Mouse (Mus musculus) kidney, embryonic 16.5 days (tissue): ENCODE measurements around the gene Tnni2. TPM values are rescaled to one million over a fixed set of nuclear protein-coding genes. Genes with fewer than 3 reads are reported as not detected.

ENCODE experiments used
- ATAC-seq: fragments of 200-750 bp; cut with Nextera tagmentation; 2 replicates; pipeline ENCODE4 v1.8.0; 2017; ENCODE audit warnings: moderate TSS enrichment; ENCODE audit not compliant: low FRiP score, low TSS enrichment
- H3K27ac ChIP-seq: fragments of 300-500 bp; sonication (generic); 2 replicates; pipeline ENCODE4 v1.5.1; 2014; ENCODE audit warnings: low read length
- H3K27me3 ChIP-seq: fragments of 300-500 bp; sonication (generic); 2 replicates; pipeline ENCODE4 v1.6.1; 2014; ENCODE audit warnings: low read length, control low read depth, mixed read lengths; ENCODE audit not compliant: insufficient read depth
- H3K36me3 ChIP-seq: fragments of 300-500 bp; sonication (generic); 2 replicates; pipeline ENCODE4 v1.6.1; 2014; ENCODE audit warnings: low read length, control low read depth, mixed read lengths; ENCODE audit not compliant: insufficient read depth
- H3K4me1 ChIP-seq: fragments of 300-500 bp; sonication (generic); 2 replicates; pipeline ENCODE4 v1.6.1; 2014; ENCODE audit warnings: low read length, control low read depth, mixed read lengths; ENCODE audit not compliant: insufficient read depth
- H3K4me2 ChIP-seq: fragments of 300-500 bp; sonication (generic); replicated peaks from 2 replicates; pipeline ENCODE4 v1.6.1; 2014; ENCODE audit warnings: low read depth, low read length
- H3K4me3 ChIP-seq: fragments of 300-500 bp; sonication (generic); 2 replicates; pipeline ENCODE4 v1.5.1; 2014; ENCODE audit warnings: mild to moderate bottlenecking, low read length
- H3K9ac ChIP-seq: fragments of 300-500 bp; sonication (generic); replicated peaks from 2 replicates; pipeline ENCODE4 v1.6.1; 2014; ENCODE audit warnings: low read length
- H3K9me3 ChIP-seq: fragments of 300-500 bp; sonication (generic); 2 replicates; pipeline ENCODE4 v1.6.1; 2016; ENCODE audit warnings: low read length, control low read depth
- WGBS: fragments of 180-500 bp; shearing (Covaris S2); extraction: QIAGEN DNeasy Blood & Tissue Kit; methylation state at CpG from one replicate; pipeline ENCODE4 v1.1.7; 2014; 5-methylcytosine and 5-hydroxymethylcytosine counted together
- polyA plus RNA-seq: library from polyadenylated mRNA; unstranded; fragments of >200 nt; fragmentation: Nextera tagmentation; extraction: Ambion mirVana; gene quantifications from 2 replicates; pipeline ENCODE4 v1.2.1, GENCODE M21; 2015

Tnni2 gene
- polyA plus RNA-seq, 1 experiment from 2014 or later, result 12.0 TPM

DNA sequence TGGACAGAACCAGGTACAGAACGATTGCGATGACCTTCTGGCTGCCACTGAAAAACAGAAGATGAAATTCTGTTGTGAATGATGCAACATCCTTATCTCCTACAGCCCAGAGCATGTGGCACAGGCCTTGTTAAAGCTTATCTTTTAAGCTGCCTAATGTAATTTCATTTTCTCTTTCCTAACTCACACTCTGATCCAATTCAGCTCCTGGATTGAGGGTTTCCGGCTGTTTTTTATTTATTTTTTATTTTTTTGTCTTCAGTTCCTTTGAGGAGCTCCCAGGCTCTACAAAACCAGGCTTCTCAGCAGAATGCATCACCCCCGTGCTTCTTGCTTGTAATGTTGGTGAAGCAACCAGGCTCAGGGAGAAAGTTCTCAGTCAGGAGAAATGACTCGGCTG is 21.7 kb upstream of the Tnni2 start:
- no peaks in the 10 kb centered on the region for H3K9me3 ChIP-seq
- no peak overlapping the region for H3K4me3 ChIP-seq
- H3K27ac ChIP-seq, result no peak overlapping the region
- H3K9ac ChIP-seq, result no peak overlapping the region
- H3K36me3 ChIP-seq, result no peaks in the 10 kb centered on the region
- no peaks in the 10 kb centered on the region for H3K27me3 ChIP-seq
- H3K4me2 ChIP-seq, result no peak overlapping the region
- ATAC-seq, result no peak
- 79% methylated on average over 5 of the region's 5 CpGs for WGBS
- H3K4me1 ChIP-seq, result no peaks in the 10 kb centered on the region

DNA sequence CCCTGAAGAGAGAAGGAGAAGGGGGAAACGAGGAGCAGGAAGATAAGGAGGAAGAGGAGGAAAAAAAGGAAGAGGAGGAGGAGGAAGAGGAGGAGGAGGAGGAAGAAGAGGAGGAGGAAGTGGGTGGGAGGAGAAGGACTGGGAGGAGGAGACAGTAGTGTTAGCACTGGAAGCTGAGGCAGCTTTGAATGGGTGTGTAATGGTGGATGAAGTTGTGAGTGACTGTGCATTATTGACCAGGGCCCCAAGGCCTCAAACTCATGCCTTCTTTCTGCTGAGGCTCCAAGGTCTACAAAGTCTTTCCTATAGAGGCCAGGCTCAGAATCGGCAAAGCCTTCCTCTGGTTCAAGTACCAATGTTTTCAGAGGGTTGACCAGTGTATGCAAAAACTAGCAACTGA is 19.8 kb upstream of the Tnni2 start:
- H3K27me3 ChIP-seq, result no peaks in the 10 kb centered on the region
- no peak overlapping the region for H3K27ac ChIP-seq
- H3K4me2 ChIP-seq, result no peak overlapping the region
- H3K36me3 ChIP-seq, result no peaks in the 10 kb centered on the region
- WGBS, result 73% methylated on average over 2 of the region's 2 CpGs
- H3K9ac ChIP-seq, result no peak overlapping the region
- no peaks in the 10 kb centered on the region for H3K9me3 ChIP-seq
- no peak for ATAC-seq
- peaks cover 14% of the 10 kb centered on the region for H3K4me1 ChIP-seq
- H3K4me3 ChIP-seq, result no peak overlapping the region

DNA sequence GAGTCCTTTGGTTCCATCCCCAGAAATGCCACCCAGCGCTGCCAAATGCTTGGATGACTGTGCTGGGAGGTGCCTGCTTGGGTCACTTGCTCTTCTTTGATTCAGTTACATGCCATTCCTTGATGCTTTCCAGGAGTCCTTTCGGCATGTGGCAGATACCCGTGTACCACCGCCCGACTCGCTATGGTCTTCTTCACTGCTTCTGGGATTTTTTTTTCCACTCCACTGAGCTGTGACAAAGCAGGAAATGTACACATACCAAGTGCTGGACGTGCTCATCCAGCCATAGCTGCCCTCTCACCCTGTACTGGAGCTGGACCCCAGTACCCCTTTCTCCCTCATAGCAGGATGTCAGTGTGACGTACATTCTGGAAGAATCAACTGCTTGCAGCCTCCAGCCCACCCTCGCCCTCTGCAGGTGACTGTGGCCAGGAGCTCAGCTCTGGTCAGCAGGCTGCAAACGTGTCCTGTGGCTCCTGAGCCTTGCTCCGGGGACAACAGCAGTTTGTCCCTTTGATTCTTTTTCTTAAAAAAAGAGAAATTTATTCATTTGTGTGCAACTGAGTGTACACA is 15.9 kb upstream of the Tnni2 start:
- peak; percentile 72 for ATAC-seq
- H3K9me3 ChIP-seq, result no peaks in the 10 kb centered on the region
- no peaks in the 10 kb centered on the region for H3K27me3 ChIP-seq
- WGBS, result 34% methylated on average over 11 of the region's 11 CpGs
- H3K36me3 ChIP-seq, result no peaks in the 10 kb centered on the region
- H3K4me3 ChIP-seq, result no peak overlapping the region
- H3K4me1 ChIP-seq, result peaks cover 32% of the 10 kb centered on the region
- H3K4me2 ChIP-seq, result no peak overlapping the region; the same call in 1 of the 2 replicates
- peak overlapping the region; percentile 21; the same call in 1 of the 2 replicates for H3K27ac ChIP-seq
- no peak overlapping the region for H3K9ac ChIP-seq

DNA sequence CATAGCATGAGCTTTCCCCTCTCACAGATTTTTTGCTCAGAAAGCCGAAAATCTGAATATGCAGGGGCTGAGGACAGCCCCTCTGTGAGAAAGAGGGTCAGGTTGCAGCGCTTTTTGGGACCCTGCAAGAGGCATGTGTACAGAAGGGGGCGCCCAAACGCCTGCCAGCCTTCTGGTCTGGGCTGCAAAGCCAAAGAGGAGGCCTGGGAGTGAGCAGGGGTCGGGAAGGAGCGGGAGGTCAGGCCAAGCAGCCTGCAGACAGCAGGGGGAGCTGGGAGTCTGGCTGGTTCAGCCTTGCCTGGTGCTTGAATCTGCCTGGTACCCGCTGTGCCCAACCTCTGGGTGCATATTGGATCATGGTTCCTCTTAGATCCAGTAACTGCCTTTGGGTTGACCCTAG is 13.4 kb upstream of the Tnni2 start:
- 11% methylated on average over 7 of the region's 7 CpGs for WGBS

DNA sequence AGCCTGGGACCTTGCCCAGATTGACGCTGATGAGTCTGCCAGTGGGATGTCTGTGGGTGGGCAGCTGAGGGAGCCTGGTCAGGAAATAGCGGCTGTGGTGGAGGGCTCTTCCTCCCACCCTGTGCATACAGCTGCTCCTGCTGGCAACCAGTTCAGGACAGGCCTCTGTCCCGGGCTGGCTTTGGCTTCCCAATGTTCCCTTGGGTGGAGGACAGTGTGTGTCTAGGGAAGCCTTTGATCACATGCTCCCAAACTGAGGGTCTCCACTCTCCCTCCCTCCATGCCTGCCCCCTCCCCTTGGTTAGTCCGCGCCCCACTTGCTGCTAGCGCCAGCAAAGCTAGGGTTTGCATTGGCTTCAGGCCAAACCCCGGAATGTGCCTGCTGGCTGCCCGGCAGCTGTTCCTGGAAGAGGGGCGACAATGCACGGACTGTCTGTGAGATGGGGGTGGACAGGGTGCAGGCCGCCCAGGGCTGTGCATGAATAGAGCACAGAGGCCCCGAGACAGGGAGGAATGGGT is 11.4 kb upstream of the Tnni2 start:
- no peak overlapping the region for H3K4me3 ChIP-seq
- H3K4me2 ChIP-seq, result no peak overlapping the region
- H3K27me3 ChIP-seq, result no peaks in the 10 kb centered on the region
- WGBS, result 40% methylated on average over 12 of the region's 12 CpGs
- peak; percentile 35 for ATAC-seq
- no peak overlapping the region for H3K9ac ChIP-seq
- H3K27ac ChIP-seq, result no peak overlapping the region
- no peaks in the 10 kb centered on the region for H3K36me3 ChIP-seq
- H3K9me3 ChIP-seq, result no peaks in the 10 kb centered on the region
- H3K4me1 ChIP-seq, result peaks cover 45% of the 10 kb centered on the region

More for the DNA sequence above, 13.4 kb upstream of the Tnni2 start:
- Histone ChIP-seq H3K36me3 (no peaks in the 10 kb centered on the region), H3K27me3 (no peaks in the 10 kb centered on the region), H3K27ac (no peak overlapping the region), H3K9me3 (no peaks in the 10 kb centered on the region), H3K4me1 (peaks cover 34% of the 10 kb centered on the region), H3K4me3 (no peak overlapping the region), H3K4me2 (no peak overlapping the region), H3K9ac (no peak overlapping the region)
- ATAC-seq, result peak; percentile 21; the same call in 1 of the 2 replicates

DNA sequence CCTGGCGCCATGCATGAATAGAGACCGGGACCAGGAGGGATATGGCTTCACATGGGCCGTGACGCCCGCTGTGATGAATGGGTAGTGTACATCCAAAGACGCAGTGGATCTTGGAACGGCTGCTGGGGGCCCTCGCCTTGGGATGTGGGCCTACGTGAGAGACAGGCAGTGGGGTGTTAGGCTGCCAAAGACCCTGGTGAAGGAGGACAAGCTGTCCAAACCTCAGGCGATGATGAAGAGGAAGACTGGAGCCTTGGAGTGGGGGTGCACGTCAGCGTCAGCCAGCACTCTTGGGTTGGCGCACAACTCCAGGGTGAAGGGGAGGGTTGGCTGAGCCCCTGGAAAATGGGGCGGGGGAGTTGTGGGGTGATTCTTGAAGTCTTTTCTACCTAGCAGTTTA is 10.5 kb upstream of the Tnni2 start:
- H3K9me3 ChIP-seq, result no peaks in the 10 kb centered on the region
- H3K27ac ChIP-seq, result no peak overlapping the region
- H3K27me3 ChIP-seq, result no peaks in the 10 kb centered on the region
- no peak overlapping the region for H3K9ac ChIP-seq
- H3K4me2 ChIP-seq, result no peak overlapping the region
- peaks cover 36% of the 10 kb centered on the region for H3K4me1 ChIP-seq
- H3K36me3 ChIP-seq, result no peaks in the 10 kb centered on the region
- H3K4me3 ChIP-seq, result no peak overlapping the region
- WGBS, result 83% methylated on average over 14 of the region's 14 CpGs
- no peak for ATAC-seq

DNA sequence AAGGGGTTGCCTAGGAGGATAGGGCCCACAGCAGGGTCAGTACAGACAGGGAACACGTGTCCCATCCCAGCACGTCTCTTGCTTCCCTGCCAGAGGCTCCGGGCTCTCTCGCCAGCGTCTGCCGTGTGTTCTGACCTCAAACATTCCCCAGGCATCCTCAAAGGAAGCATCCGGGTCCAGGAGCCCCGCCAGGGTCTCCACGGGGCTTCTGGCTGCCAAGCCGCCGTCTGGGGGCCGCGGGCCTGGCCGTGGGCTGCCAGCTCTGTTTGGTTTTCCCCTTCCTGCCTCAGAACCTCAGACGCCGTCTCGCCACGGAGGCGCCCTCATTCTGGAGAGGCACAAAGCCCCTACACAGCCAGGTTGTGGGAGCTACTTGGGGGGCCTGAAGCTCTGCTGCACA is 8.0 kb upstream of the Tnni2 start:
- Histone ChIP-seq H3K4me3 (no peak overlapping the region), H3K27ac (0 out of 2 replicates have a peak overlapping the region, but pooled peaks have one; percentile 17), H3K36me3 (no peaks in the 10 kb centered on the region), H3K27me3 (no peaks in the 10 kb centered on the region), H3K9ac (peak overlapping the region; percentile 32; the same call in 1 of the 2 replicates), H3K9me3 (no peaks in the 10 kb centered on the region), H3K4me1 (peaks cover 33% of the 10 kb centered on the region), H3K4me2 (no peak overlapping the region)
- ATAC-seq, result no peak
- WGBS, result 32% methylated on average over 19 of the region's 19 CpGs

DNA sequence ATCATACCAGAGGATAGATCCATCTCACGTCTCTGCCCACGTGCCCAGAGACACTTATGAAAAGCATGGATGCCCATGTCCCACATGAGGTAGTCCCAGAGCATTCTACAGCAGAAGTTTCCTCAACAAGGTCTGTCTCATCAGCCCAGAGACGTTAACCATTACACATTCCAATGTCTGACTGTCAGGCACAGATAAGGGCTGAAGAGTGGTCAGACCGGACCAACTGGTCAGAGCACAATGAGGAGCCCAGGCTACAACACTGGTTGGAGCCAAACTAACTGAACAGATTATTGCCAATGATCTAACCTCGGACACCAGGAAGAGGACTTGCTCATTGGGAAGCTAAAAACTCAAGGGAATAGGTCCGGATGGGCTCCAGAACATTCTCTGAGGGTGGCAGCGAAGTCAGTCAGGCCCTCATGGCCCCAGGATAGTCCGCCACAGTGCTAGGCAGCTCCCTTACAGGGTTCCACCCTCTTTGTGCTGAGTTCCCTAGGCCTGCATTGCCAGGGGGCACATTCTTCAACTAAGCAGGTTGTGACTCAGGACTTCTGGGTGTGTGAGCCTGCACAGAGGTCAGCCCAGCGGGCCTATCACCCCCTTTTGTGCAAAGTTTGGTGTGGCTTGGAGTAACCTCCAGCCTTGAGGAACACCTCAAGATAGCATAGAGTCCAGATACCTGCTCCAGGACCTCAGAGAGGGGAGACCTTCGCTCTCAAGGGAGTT is 7.3 kb upstream of the Tnni2 start, which contains the start of gene Syt8:
Syt8 (plus strand) TSS at position 714 of the 729 bp plus-strand sequence.
- no peaks in the 10 kb centered on the region for H3K9me3 ChIP-seq
- H3K9ac ChIP-seq, result peak within 1 kb of the TSS; percentile 32; the same call in 1 of the 2 replicates
- no peaks in the 10 kb centered on the region for H3K27me3 ChIP-seq
- peaks cover 33% of the 10 kb centered on the region for H3K4me1 ChIP-seq
- peak; percentile 28; the same call in 1 of the 2 replicates for ATAC-seq
- no peak within 1 kb of the TSS for H3K4me3 ChIP-seq
- H3K27ac ChIP-seq, result peak within 1 kb of the TSS; percentile 39; the same call in 1 of the 2 replicates
- WGBS, result 80% methylated on average over 10 of the region's 10 CpGs
- no peaks in the 10 kb centered on the region for H3K36me3 ChIP-seq
- H3K4me2 ChIP-seq, result no peak within 1 kb of the TSS

DNA sequence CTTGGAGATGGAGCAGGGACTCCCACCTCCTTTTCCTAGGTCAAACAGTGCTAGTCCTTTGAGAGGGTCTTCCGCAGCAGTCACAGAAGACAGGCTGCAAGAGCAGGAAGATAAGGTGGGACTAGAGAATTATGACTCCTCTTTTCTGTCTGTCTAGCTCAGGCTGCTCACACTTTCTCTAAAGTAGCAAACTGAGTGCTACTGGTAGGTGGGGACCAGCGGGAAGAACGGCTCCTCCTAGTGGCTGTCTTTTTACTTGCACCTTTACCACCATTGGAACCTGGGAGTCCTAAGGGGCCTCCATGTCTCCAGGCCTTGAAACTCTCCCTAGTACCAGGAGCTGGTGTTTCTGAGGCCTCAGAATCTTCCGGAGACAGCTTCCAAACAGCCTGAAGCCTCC is 6.1 kb upstream of the Tnni2 start:
- Histone ChIP-seq H3K36me3 (no peaks in the 10 kb centered on the region), H3K27me3 (no peaks in the 10 kb centered on the region), H3K9me3 (no peaks in the 10 kb centered on the region), H3K4me1 (peaks cover 22% of the 10 kb centered on the region), H3K9ac (0 out of 2 replicates have a peak overlapping the region, but pooled peaks have one; percentile 9), H3K27ac (no peak overlapping the region), H3K4me2 (no peak overlapping the region), H3K4me3 (no peak overlapping the region)
- 25% methylated on average over 4 of the region's 4 CpGs for WGBS
- ATAC-seq, result no peak

DNA sequence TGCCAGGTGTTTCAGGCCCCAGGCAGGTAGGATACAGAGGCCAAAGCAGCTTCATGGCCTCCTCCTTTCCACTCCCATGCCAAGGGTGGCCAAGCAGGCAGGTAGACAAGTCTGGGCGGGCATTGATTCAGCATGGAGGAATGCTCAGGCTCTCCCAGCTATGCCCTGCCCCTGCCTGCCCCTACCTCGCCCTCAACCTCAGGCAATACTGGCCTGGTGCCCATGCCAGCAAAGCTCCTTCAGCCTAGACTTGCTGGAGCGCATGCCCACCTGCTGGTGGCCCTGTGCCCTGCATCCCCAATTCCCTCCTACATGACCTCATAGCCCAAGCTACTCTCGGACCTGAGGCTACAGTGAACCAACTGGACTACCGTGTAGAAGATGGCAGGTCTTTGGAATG is 4.3 kb upstream of the Tnni2 start:
- ATAC-seq, result no peak
- Histone ChIP-seq H3K4me3 (no peak overlapping the region), H3K27me3 (no peaks in the 10 kb centered on the region), H3K9ac (no peak overlapping the region), H3K4me1 (peaks cover 32% of the 10 kb centered on the region), H3K27ac (no peak overlapping the region), H3K4me2 (no peak overlapping the region), H3K36me3 (no peaks in the 10 kb centered on the region), H3K9me3 (no peaks in the 10 kb centered on the region)
- 73% methylated on average over 5 of the region's 5 CpGs for WGBS
